Mouse (Mus musculus) liver, embryonic 11.5 days (tissue): ENCODE results near the gene 1700016K19Rik. TPM values are rescaled to one million over a fixed set of nuclear protein-coding genes. Genes with fewer than 3 reads are reported as not detected.

Experiments used
- ATAC-seq: fragments of 200-750 bp; cut with Nextera tagmentation; replicated peaks from 2 replicates; pipeline ENCODE4 v1.8.0; 2017; ENCODE audit warnings: moderate number of reproducible peaks, mild to moderate bottlenecking, moderate TSS enrichment, moderate library complexity; ENCODE audit not compliant: low FRiP score
- DNase-seq: peaks from one replicate; pipeline ENCODE4 v3.0.0-alpha.2; 2017; ENCODE audit warnings: low spot score
- H3K27ac ChIP-seq: fragments of 300-500 bp; sonication (generic); 2 replicates; pipeline ENCODE4 v1.5.1; 2014; ENCODE audit warnings: mild to moderate bottlenecking, low read depth, low read length, control low read depth
- H3K27me3 ChIP-seq: fragments of 300-500 bp; sonication (generic); replicated peaks from 2 replicates; pipeline ENCODE4 v1.6.1; 2014; ENCODE audit warnings: low read length, mixed read lengths; ENCODE audit not compliant: control insufficient read depth, insufficient read depth
- H3K36me3 ChIP-seq: fragments of 300-500 bp; sonication (generic); 2 replicates; pipeline ENCODE4 v1.6.1; 2014; ENCODE audit warnings: mild to moderate bottlenecking, low read length, moderate library complexity, mixed read lengths; ENCODE audit not compliant: control insufficient read depth, insufficient read depth
- H3K4me1 ChIP-seq: fragments of 300-500 bp; sonication (generic); replicated peaks from 2 replicates; pipeline ENCODE4 v1.6.1; 2014; ENCODE audit warnings: low read length, mixed read lengths; ENCODE audit not compliant: control insufficient read depth, insufficient read depth
- H3K4me2 ChIP-seq: fragments of 300-500 bp; sonication (generic); 2 replicates; pipeline ENCODE4 v1.6.1; 2014; ENCODE audit warnings: mild to moderate bottlenecking, control low read depth, moderate library complexity
- H3K4me3 ChIP-seq: fragments of 300-500 bp; sonication (generic); 2 replicates; pipeline ENCODE4 v1.5.1; 2014; ENCODE audit warnings: low read depth, low read length, control low read depth
- H3K9ac ChIP-seq: fragments of 300-500 bp; sonication (generic); 2 replicates; pipeline ENCODE4 v1.6.1; 2014; ENCODE audit warnings: low read depth, low read length, control low read depth
- H3K9me3 ChIP-seq: fragments of 300-500 bp; sonication (generic); 2 replicates; pipeline ENCODE4 v1.6.1; 2016; ENCODE audit warnings: low read length, inconsistent platforms, mixed read lengths; ENCODE audit not compliant: control insufficient read depth
- WGBS: fragments of 180-500 bp; shearing (Covaris S2); extraction: QIAGEN DNeasy Blood & Tissue Kit; methylation state at CpG from one replicate; pipeline ENCODE4 v1.1.7; 2014; 5-methylcytosine and 5-hydroxymethylcytosine counted together
- polyA plus RNA-seq: library from polyadenylated mRNA; unstranded; fragments of >200 nt; fragmentation: Nextera tagmentation; extraction: Ambion mirVana; gene quantifications from 2 replicates; pipeline ENCODE4 v1.2.1, GENCODE M21; 2014

Gene 1700016K19Rik
- polyA plus RNA-seq, 1 experiment from 2014 or later, result not detected

DNA sequence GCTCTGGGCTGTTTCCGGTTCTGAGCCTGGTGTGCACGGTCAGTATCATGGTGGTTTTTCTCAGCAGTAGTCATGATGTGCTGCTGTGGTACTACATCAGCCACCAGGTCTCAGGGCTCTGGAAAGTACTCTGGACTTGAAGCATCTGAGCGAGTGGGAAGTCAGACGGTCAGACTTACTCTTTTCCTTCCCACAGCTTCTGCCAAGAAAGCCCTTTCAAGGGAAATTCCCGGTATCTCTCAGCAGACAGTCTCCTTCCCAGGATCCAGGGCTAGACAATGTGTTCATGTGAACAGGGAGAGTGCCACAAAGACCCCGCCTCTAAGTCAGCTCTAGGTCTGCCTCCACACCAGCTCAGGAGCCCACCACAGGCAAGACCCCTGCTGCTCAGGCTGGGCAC is 45.7 kb downstream of the 1700016K19Rik start:
- no peak overlapping the region for H3K27ac ChIP-seq
- H3K9me3 ChIP-seq, result no peaks in the 10 kb centered on the region
- no peak overlapping the region for H3K4me3 ChIP-seq
- DNase-seq (no peak), ATAC-seq (no peak)
- no peaks in the 10 kb centered on the region for H3K4me1 ChIP-seq
- H3K4me2 ChIP-seq, result no peak overlapping the region
- H3K36me3 ChIP-seq, result no peaks in the 10 kb centered on the region
- no peak overlapping the region for H3K9ac ChIP-seq
- no peaks in the 10 kb centered on the region for H3K27me3 ChIP-seq
- 76% methylated on average over 6 of the region's 6 CpGs for WGBS

- no peak overlapping the region for H3K4me3 ChIP-seq
- no peak overlapping the region for H3K27ac ChIP-seq
- no peaks in the 10 kb centered on the region for H3K27me3 ChIP-seq
- no peak overlapping the region for H3K4me2 ChIP-seq
- H3K4me1 ChIP-seq, result no peaks in the 10 kb centered on the region
- H3K9me3 ChIP-seq, result no peaks in the 10 kb centered on the region
- no peak for DNase-seq
- no peak overlapping the region for H3K9ac ChIP-seq
- no peaks in the 10 kb centered on the region for H3K36me3 ChIP-seq
- no peak for ATAC-seq
- 49% methylated on average over 3 of the region's 3 CpGs for WGBS
Measured at GRCm38 (mm10) chr11:76050509-76050908, 50.8 kb downstream of the 1700016K19Rik start.

GRCm38 (mm10) chr11:76050967-76051512 is 51.3 kb downstream of the 1700016K19Rik start:
- Histone ChIP-seq H3K4me3 (no peak overlapping the region), H3K4me1 (no peaks in the 10 kb centered on the region), H3K9ac (no peak overlapping the region), H3K27me3 (no peaks in the 10 kb centered on the region), H3K27ac (no peak overlapping the region), H3K4me2 (no peak overlapping the region), H3K36me3 (no peaks in the 10 kb centered on the region), H3K9me3 (no peaks in the 10 kb centered on the region)
- 72% methylated on average over 5 of the region's 5 CpGs for WGBS
- no peak for ATAC-seq
- no peak for DNase-seq

DNA sequence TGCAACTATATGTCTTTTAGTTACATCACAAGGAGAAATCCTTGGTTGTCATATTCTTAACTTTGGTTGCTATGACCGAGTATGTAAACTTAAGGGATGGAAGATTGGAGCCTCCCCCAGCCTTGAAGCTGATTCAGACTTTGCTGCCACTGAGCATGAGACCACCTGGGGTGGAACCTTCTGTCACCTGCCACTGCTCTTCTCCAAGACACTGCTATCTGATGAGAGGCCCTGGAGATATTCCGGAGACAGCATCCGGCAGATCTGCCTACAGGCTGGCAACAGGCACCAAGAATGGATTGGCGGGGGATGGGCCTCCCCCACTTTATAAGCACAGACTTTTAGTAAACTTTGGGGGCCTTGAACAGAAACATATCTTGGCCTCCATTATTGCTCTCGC is 52.8 kb downstream of the 1700016K19Rik start:
- no peaks in the 10 kb centered on the region for H3K4me1 ChIP-seq
- 81% methylated on average over 5 of the region's 5 CpGs for WGBS
- DNase-seq, result no peak
- no peak overlapping the region for H3K4me3 ChIP-seq
- no peak overlapping the region for H3K27ac ChIP-seq
- H3K9ac ChIP-seq, result no peak overlapping the region
- no peak overlapping the region for H3K4me2 ChIP-seq
- no peak for ATAC-seq
- H3K27me3 ChIP-seq, result no peaks in the 10 kb centered on the region
- no peaks in the 10 kb centered on the region for H3K36me3 ChIP-seq
- H3K9me3 ChIP-seq, result no peaks in the 10 kb centered on the region

Other genes with a start within 250 kb of the 1700016K19Rik start
- gene Doc2b, start 203.9 kb upstream of the 1700016K19Rik start, polyA plus RNA-seq, result 0.10 and 0.40 TPM in 2 replicates
- 1.4 and 1.5 TPM in 2 replicates for gene Rph3al, start 61.5 kb upstream of the 1700016K19Rik start, polyA plus RNA-seq
- gene Rflnb, start 27.9 kb downstream of the 1700016K19Rik start, polyA plus RNA-seq, result 7.5 and 7.9 TPM in 2 replicates
- gene Vps53, start 179.7 kb downstream of the 1700016K19Rik start, polyA plus RNA-seq, result 30.8 and 31.5 TPM in 2 replicates
- 14.8 and 15.4 TPM in 2 replicates for gene Fam57a, start 179.8 kb downstream of the 1700016K19Rik start, polyA plus RNA-seq
- 0.74 TPM in 1 of 2 replicates, not detected in the other for gene Dbil5, start 217.7 kb downstream of the 1700016K19Rik start, polyA plus RNA-seq
- gene Gemin4, start 217.8 kb downstream of the 1700016K19Rik start, polyA plus RNA-seq, result 50.2 and 58.3 TPM in 2 replicates
- gene Mrm3, start 243.8 kb downstream of the 1700016K19Rik start, polyA plus RNA-seq, result 36.3 and 37.0 TPM in 2 replicates
- 137 and 144 TPM in 2 replicates for gene Glod4, start 243.8 kb downstream of the 1700016K19Rik start, polyA plus RNA-seq